Comparison of ENCODE assay signal across 26 mouse cellular contexts in genomic region chr8:13139641-13140182, GRCm38 (mm10). TPM values are rescaled to one million over a fixed set of nuclear protein-coding genes. Genes with fewer than 3 reads are reported as not detected.
A peak's percentile ranks its signal among the peaks of the same experiment; 100 is the strongest.
DNase-seq lines count a peak whose midpoint lies in the region; ATAC-seq and TF ChIP-seq lines count a peak whose summit lies in the region.
"Had no signal": no experiment of that assay in that cellular context is flagged by ENCODE, and none has a peak within 500 bp of the region (broad histone marks: within the 10 kb centered on the region; RNA-seq: fewer than 3 reads in every experiment).

No protein-coding gene starts in this region.

- peaks cover 45% of the 10 kb centered on the region for H3K4me1 ChIP-seq in E14TG2a.4 (replicated peaks; ENCODE audit: low read depth, low read length)
- no peaks in the 10 kb centered on the region for H3K4me1 ChIP-seq in intestine, embryonic 16.5 days (ENCODE audit: control insufficient read depth, insufficient read depth, low read length)
- H3K4me1 ChIP-seq: embryonic facial prominence, embryonic 13.5 days; forebrain, embryonic 10.5 days; forebrain, embryonic 13.5 days; hindbrain, embryonic 12.5 days; hindbrain, embryonic 15.5 days had no signal

- no peaks in the 10 kb centered on the region for H3K27me3 ChIP-seq in E14TG2a.4 (ENCODE audit: insufficient read depth, low read length)
- no peaks in the 10 kb centered on the region for H3K27me3 ChIP-seq in intestine, embryonic 16.5 days (replicated peaks; ENCODE audit: control insufficient read depth, insufficient read depth, low read length)
- H3K27me3 ChIP-seq: CH12.LX; embryonic facial prominence, embryonic 13.5 days; forebrain, embryonic 13.5 days; hindbrain, embryonic 12.5 days; hindbrain, embryonic 15.5 days had no signal

- no peak overlapping the region for H3K27ac ChIP-seq in intestine, embryonic 16.5 days (ENCODE audit: low read length)
- H3K27ac ChIP-seq: embryonic facial prominence, embryonic 13.5 days; forebrain, embryonic 10.5 days; forebrain, embryonic 13.5 days; gastrocnemius, adult 2 months; hindbrain, embryonic 12.5 days; hindbrain, embryonic 15.5 days had no signal

- ATAC-seq in intestine, embryonic 16.5 days: peak; percentile 66
- no peak for ATAC-seq in erythroid progenitor cell, adult 5-6 weeks (replicated peaks; ENCODE audit: low FRiP score, poor library complexity, severe bottlenecking)
- ATAC-seq: forebrain, embryonic 13.5 days; forebrain, embryonic 16.5 days had no signal

- H3K36me3 ChIP-seq in E14TG2a.4 (ENCODE audit: insufficient read depth, low read length): peaks cover 83% of the 10 kb centered on the region
- peaks cover 52% of the 10 kb centered on the region for H3K36me3 ChIP-seq in intestine, embryonic 16.5 days (ENCODE audit: control insufficient read depth, insufficient read depth, low read length)

- WGBS in intestine, embryonic 16.5 days: 87% methylated on average over 6 of the region's 6 CpGs

- H3K4me3 ChIP-seq in E14TG2a.4 (replicated peaks; ENCODE audit: low read length): peak overlapping the region; percentile 50
- H3K4me3 ChIP-seq in intestine, embryonic 16.5 days (ENCODE audit: low read length): no peak overlapping the region
- H3K4me3 ChIP-seq: embryonic facial prominence, embryonic 13.5 days; erythroblast, embryonic 14.5 days; forebrain, embryonic 10.5 days; forebrain, embryonic 13.5 days; gastrocnemius, adult 2 months; hindbrain, embryonic 12.5 days; hindbrain, embryonic 15.5 days had no signal

- TF ChIP-seq CTCF in E14TG2a.4 (conservative IDR thresholded peaks at IDR 0.05; ENCODE audit: low read length): no peak

- H3K9ac ChIP-seq in intestine, embryonic 16.5 days (ENCODE audit: low read depth, low read length): no peak overlapping the region
- H3K9ac ChIP-seq: embryonic facial prominence, embryonic 13.5 days; forebrain, embryonic 13.5 days; hindbrain, embryonic 12.5 days; hindbrain, embryonic 15.5 days had no signal

- H3K9me3 ChIP-seq in E14TG2a.4 (ENCODE audit: low read length): no peaks in the 10 kb centered on the region
- H3K9me3 ChIP-seq in intestine, embryonic 16.5 days (ENCODE audit: control insufficient read depth, low read length): no peaks in the 10 kb centered on the region
- H3K9me3 ChIP-seq: embryonic facial prominence, embryonic 13.5 days; forebrain, embryonic 10.5 days; forebrain, embryonic 13.5 days; hindbrain, embryonic 12.5 days; hindbrain, embryonic 15.5 days had no signal

- DNase-seq in ES-CJ7 (ENCODE audit: low read depth, low spot score) (peak; percentile 70), WW6 (ENCODE audit: low read depth, low spot score) (peak; percentile 26)
- no peak for DNase-seq in adrenal gland, postnatal 25 days
- no peak for DNase-seq in lung, postnatal 10 days
- no peak for DNase-seq in embryo, embryonic 9.5 days (ENCODE audit: extremely low spot score)
- DNase-seq: adrenal gland, adult 8-10 months; adrenal gland, postnatal 36 days; B cell, adult 2 months; cerebellum, adult 18-20 months; cerebellum, adult 9-10 months; gastrocnemius, adult 2 months; gastrocnemius, postnatal 14 days; heart, adult 11 months; kidney, adult 2 months had no signal

- H3K4me2 ChIP-seq in intestine, embryonic 16.5 days (ENCODE audit: low read depth, low read length): no peak overlapping the region
- H3K4me2 ChIP-seq: embryonic facial prominence, embryonic 13.5 days; forebrain, embryonic 13.5 days; heart, embryonic 11.5 days; hindbrain, embryonic 12.5 days; hindbrain, embryonic 15.5 days had no signal

RNA-seq across cellular contexts. Expression of gene Lamp1, which starts 19.2 kb away (rescaled TPM):
- polyA plus RNA-seq in intestine, embryonic 16.5 days (2015; fragmentation: Nextera tagmentation; extraction: Ambion mirVana): 256 and 550 TPM in 2 replicates
- total RNA-seq in adrenal gland, postnatal 25 days (2021): 393 and 413 TPM in 2 replicates
- total RNA-seq in erythroid progenitor cell, adult 5-6 weeks (2015; ENCODE audit: low replicate concordance): 113 and 132 TPM in 2 replicates
- 119 TPM in 2 replicates for total RNA-seq in erythroid progenitor cell, adult 5-6 weeks (2017; ENCODE audit: low replicate concordance)

RNA-seq across cellular contexts. Expression of gene Cul4a, which starts 34.3 kb away (rescaled TPM):
- polyA plus RNA-seq in intestine, embryonic 16.5 days (2015; fragmentation: Nextera tagmentation; extraction: Ambion mirVana): 81.5 and 84.7 TPM in 2 replicates
- total RNA-seq in adrenal gland, postnatal 25 days (2021): 153 and 195 TPM in 2 replicates
- total RNA-seq in erythroid progenitor cell, adult 5-6 weeks (2015; ENCODE audit: low replicate concordance): 223 and 293 TPM in 2 replicates
- total RNA-seq in erythroid progenitor cell, adult 5-6 weeks (2017; ENCODE audit: low replicate concordance): 261 and 331 TPM in 2 replicates

RNA-seq across cellular contexts. Expression of gene Pcid2, which starts 34.5 kb away (rescaled TPM):
- polyA plus RNA-seq in intestine, embryonic 16.5 days (2015; fragmentation: Nextera tagmentation; extraction: Ambion mirVana): 28.7 and 30.2 TPM in 2 replicates
- total RNA-seq in adrenal gland, postnatal 25 days (2021): 22.3 and 25.7 TPM in 2 replicates
- 6.7 and 11.5 TPM in 2 replicates for total RNA-seq in erythroid progenitor cell, adult 5-6 weeks (2015; ENCODE audit: low replicate concordance)
- 10.7 and 13.9 TPM in 2 replicates for total RNA-seq in erythroid progenitor cell, adult 5-6 weeks (2017; ENCODE audit: low replicate concordance)

Comparison
In these comparisons a context has a peak if more than half of its experiments do, and no peak if none do; other contexts are left out.
1. DNase-seq: peak in ES-CJ7 (single experiment) and WW6 (single experiment); none in adrenal gland, postnatal 25 days (single experiment), lung, postnatal 10 days (single experiment) and embryo, embryonic 9.5 days (single experiment).